Mouse (Mus musculus): ENCODE measurements around the gene Bet1l.
A peak's percentile ranks its signal among the peaks of the same experiment; 100 is the strongest.

Bet1l gene

DNA sequence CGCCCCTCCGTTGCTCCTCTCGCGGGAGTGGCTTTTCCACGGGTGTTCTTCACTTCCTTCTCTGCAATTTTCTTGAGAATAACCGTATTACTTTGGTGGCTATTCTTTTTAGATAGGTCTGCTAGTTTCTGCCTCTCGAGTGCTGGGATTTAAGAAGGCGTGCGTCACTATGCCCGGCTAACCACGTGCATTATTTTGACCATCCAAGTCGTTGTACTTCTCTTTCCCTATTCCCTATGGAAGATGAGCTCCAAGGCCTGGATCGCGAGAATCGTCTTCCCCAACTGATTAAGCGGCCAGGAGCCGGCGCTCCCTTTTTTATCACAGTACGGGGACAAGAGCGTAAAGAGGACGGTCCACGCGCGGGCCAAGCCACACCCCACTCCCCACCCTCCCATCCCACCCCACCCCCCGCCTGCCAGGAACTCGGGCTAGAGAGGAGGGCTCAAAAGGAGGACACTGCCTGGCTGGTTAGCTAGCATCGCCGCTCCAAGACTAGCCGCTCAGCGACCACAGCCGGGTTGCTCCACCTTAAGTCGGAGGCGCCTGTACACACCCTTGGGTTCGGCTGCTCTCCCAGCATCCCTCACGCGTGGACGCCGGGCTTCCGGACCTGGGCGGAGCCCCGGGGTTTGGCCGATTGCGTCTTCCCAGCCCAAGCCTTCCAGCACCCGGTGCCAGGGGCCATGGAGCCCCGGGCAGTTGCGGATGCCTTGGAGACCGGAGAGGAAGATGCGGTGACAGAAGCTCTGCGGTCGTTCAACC lies 410 bp downstream of the Bet1l start, which contains the start of gene Ric8a:
Gene Ric8a (plus strand): TSS at position 173 of the 765 bp plus-strand sequence.
- peak; percentile 94 to 96 for DNase-seq

- DNase-seq = peak; percentile 94 to 95
Measured at GRCm38 (mm10) chr7:140855860-140856784, 1.3 kb downstream of the Bet1l start, which contains the start of gene Gm45785. Gm45785 (minus strand) TSS chr7:140856331.

DNA sequence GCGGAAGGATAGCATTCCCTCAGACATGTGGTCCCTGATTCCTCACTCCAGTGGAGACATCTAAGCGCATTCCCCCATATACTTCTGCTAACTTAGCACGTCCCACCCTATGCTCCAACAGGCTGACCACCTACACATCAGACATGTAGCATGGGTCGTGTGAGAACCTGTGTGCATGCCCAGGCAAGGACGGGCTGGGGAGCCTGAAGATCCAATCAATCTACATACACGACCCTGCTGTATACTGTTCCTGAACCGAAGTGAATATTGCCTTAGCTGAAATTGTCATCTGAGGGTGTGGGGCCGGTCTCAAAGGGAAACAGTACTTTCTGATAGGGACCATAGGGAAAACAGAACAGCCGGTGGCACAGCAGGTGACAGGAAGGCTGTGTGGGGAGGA lies 2.2 kb downstream of the Bet1l start:
- DNase-seq = no peak

DNA sequence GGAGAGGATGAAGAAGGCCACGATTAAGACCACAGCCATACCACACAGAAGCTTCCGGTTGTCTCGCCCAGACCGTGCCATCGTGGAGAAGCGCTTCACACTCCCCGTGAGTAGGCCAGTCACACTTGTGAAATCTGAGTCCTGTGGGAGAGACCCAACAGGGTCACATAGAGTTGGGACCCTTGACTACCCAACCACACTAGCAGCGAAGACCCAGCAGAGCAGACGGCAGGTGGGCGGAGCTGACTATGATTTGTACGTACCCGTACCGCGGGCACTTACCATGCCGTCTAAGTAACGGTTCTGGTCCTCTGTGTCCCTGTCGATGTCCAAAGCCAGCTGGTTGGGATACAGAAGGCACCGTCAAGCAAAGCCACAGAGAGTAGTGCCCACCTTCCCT lies 2.9 kb downstream of the Bet1l start:
- no peak for DNase-seq

- DNase-seq = no peak
Measured at GRCm38 (mm10) chr7:140853386-140853785, 4.0 kb downstream of the Bet1l start.

DNA sequence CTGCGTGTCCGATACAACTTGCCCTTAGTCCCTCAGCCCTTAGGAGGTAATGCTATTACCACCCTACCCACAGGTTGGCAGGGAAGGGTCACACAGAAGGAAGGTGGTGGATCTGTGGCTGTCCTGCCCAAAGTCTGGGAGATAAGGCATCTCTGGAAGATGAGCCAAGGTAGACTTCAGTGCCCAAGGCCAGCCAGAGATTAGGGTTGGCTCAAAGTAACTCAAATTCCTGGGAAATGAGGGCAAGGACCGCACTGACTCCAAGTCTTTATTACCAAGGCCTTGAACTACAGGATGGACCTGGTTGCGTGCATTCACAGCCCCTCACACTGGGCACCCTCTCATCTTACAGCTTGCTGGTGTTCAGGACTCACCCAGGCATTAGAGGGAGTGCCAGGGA lies 5.5 kb downstream of the Bet1l start:
- no peak for DNase-seq

GRCm38 (mm10) chr7:140848591-140848990 lies 8.8 kb downstream of the Bet1l start:
- DNase-seq = no peak

DNA sequence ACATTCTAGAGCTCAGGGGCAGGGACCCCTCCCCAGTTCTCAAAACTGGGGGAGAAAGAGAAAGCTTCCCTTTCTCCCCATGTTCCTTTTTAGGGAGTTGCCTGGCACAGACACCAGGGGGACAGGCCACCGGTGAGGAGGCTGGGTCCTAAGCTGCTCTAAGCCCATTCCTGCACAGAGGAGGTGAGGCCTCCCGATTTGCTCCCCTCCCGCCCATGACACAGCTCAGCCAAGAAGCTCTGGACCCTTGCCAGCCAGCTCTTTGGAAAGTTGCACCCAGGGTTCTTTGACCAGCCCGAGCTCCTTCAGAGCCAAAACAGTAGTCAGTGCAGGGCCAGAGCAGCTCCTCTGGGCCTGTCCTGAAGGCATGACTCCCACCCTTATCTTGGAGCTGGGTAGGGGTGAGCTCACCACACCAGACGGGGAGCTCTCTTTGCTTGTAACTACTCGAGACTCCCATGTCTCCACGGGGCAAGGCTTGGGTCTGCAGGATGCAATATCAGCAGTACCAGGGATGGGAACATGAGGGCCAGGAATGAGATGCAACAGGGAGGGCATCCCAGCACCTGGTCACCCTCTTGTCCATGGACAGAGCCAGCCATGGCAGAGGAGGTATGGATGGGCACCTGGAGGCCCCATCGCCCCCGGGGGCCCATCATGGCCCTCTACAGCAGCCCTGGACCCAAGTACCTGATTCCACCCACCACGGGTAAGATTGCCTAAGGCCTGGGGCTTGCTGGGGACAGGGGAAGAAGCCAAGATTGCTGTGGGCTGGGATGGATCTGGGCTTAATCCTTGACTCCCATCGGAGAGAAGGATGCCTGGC lies 9.4 kb downstream of the Bet1l start, which contains the start of gene Odf3:
Gene Odf3 (plus strand): TSS at position 51 of the 826 bp plus-strand sequence.
- DNase-seq = peak in 1 of 2 experiments; percentile 20

DNA sequence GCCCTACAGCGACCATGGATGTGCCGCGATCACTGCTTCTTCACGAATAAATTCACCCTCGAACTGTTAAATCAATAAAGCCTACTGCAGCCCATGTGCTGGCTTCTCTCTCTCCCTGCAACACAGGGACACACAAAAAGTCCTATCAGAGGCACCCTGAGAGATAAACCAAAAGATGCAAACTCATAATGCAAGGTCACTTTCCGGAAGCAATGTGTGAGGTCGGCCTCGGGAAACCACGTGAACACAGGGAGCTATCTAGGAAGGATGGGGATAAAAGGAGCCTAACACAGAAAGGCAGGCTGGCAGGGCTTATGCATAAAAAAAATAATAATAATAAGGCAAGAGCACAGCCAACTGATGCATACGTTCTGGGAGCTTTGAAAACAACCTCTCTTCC lies 10.7 kb downstream of the Bet1l start:
- no peak for DNase-seq

DNA sequence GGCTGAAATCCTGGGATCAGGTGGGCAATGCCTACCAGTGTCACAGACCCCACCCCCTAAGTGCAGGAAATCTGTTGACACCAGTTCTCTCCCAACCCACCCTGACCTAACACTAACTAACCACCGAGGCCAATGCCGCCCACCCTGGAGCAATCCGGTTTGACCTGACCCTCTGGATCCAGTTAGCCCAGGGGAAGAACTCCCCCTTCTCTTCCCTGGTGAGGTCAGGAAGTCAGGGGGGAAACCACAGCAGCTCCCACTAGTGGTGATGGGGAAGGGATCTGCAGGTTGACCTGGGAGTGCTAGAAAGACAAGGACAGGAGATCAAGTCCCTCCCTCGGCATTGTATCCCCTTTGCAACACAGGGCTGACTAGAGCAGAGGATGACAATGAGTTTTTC lies 11.7 kb downstream of the Bet1l start:
- DNase-seq = peak in 1 of 2 experiments; percentile 20

DNA sequence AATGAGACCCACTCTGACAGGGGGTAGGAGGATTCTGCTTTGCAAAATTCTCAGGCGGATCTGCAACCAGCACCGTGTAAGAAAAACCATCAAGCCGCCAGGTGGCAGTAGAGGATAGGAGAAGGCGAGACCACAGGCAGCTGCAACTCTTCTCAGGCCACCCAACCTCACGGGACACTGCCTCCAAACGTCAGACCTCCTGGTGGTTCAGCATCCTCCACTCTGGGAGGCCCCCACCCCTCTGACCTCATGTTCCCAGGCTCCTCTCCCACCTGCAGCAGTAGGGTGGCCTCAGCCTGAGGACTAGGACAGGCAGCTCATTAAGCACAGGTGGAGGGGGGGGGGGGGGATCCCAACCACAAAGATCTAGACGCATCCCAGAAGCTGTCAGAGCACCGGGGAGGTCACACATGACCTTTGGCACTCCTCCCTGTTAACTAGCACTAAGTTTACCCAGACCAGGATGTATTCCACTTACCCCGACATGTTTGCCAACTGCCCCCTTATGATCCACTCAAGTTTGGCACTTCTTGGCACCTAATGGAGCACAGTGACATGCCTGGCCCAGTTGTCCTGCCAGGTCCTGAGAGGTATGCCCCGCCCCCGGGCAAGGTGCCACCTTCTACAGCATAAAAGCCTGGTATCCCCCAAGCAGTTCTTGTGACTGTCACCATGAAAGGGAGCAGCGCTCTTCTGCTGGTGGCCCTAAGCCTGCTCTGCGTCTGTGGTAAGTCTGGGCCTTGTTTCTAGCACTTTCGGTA lies 12.3 kb downstream of the Bet1l start, which contains the start of gene Scgb1c1:
Gene Scgb1c1 (plus strand): TSS at position 643 of the 761 bp plus-strand sequence.
- DNase-seq = peak; percentile 90 to 93

DNA sequence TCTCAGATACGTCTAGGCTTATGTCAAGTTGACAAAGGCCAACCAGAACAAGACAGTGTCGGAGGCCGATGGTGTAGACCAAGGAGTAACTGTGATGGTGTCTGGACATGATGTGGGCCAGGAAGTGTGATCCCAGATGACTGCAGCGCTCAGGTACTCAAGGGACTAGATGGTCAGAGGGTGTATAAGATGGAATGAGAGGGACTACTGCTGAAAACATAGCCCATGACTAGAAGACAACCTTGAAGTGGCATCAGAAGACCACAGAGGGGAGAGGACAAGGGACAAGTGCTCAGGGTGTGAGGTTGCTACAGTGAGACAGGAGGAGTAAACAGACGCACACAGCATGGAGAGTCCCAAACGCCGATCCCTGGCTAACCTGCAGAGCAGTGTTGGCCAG lies 13.6 kb downstream of the Bet1l start:
- no peak for DNase-seq

- DNase-seq = peak; percentile 2 to 28
Measured at GRCm38 (mm10) chr7:140840750-140841735, 16.3 kb downstream of the Bet1l start.

GRCm38 (mm10) chr7:140839556-140839955 lies 17.8 kb downstream of the Bet1l start:
- DNase-seq = no peak

DNA sequence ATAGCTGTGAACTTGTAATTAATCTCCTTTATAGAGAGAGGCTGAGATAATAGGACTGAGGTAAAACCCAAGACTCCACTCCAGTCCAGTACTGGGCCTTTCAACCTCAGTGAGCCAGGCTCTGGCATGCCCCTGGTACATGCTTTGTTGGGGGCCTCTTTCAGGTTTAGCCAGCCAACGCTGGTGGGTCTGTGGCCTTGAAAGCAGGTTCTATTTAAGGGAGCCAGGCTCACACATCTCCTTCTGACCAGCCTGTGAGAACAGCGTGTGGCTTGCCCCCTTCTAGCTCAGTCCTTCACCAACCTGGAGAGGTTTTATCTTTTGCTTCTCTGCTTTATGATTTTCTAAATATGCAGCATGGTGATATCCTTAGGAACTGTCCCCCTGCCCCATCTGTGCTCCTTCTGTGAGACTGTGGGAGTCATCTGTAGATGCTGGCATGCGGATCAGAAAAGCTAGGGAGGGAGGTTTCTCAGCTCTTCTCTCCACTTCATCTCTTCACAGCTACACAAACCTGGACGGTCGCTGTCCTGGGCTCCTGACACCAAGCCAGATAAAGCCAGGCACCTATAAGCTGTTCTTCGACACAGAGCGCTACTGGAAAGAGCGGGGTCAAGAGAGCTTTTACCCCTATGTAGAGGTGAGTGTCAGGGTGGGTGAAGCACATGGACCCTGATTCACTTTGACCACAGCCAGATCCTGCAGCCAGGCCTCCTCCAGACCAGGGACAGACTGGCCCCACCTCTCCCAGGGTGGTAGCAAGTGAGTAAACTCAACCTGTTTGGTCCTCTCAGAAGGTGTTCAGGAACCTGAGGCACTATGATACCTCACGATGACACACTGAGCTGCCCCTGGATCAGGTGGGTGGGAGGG lies 20.9 kb downstream of the Bet1l start:
- no peak for DNase-seq

- no peak for DNase-seq
Measured at GRCm38 (mm10) chr7:140835758-140836087, 21.7 kb downstream of the Bet1l start.

GRCm38 (mm10) chr7:140834968-140835757 lies 22.2 kb downstream of the Bet1l start, which contains the start of gene Urah:
Urah (plus strand) TSS chr7:140835018.
- peak; percentile 74 to 84 for DNase-seq

DNA sequence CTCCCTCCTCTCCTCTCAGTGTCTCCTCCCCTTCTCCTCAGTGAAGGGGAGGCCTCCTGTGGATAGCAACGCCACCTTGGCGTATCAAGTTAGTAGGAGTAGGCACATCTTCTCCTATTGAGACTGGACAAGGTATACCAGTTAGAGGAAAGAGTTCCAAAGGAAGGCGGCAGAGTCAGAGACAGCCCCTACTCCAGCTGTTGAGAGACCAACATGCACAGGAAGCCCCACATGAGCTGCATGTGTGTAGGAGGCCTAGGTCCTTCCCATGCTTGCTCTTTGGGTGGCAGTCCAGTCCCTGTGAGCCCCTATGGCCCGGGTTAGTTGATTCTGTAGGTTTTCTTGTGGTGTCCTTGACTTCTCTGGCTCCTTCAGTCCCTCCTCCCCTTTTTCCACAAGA lies 24.0 kb downstream of the Bet1l start:
- no peak for DNase-seq

DNA sequence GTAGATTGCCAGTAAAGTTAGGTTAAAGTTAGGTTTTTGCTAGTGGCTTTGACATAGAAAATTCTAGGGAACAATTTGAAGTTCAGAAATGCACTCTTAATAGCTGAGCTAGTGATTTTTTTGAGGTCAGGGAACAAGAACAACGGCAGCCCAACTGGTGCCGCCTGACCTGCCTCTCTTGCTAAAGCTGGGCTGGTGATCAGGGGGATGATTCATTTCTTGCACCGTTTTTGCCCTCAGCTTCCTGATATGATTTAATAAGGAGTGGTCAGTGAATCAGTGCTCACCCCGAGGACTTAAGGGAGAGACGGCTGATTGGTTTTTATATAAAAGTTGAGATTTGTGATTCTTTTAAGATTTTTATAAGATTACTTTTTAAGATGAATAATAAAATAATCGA lies 25.9 kb downstream of the Bet1l start:
- no peak for DNase-seq
